Mouse (Mus musculus) G1E (cell line): ENCODE measurements around the gene Copg1.

ENCODE experiments used
- CTCF ChIP-seq: IDR thresholded peaks from 2 replicates; pipeline ENCODE4 v1.5.1; 2012; ENCODE audit warnings: low read depth, low read length, inconsistent platforms, mixed read lengths
- GATA1 ChIP-seq: IDR thresholded peaks from 2 replicates; pipeline ENCODE4 v1.6.1; 2012; ENCODE audit warnings: borderline replicate concordance, low read length, inconsistent platforms, mixed read lengths
- POLR2AphosphoS5 ChIP-seq: IDR thresholded peaks from 2 replicates; pipeline ENCODE4 v1.6.1; 2012; ENCODE audit warnings: low read depth, low read length, inconsistent platforms; ENCODE audit not compliant: insufficient replicate concordance
- TAL1 ChIP-seq: conservative IDR thresholded peaks from 2 replicates; pipeline ENCODE4 v1.6.1; 2012; ENCODE audit warnings: low read depth, low read length, inconsistent platforms, mixed read lengths

DNA sequence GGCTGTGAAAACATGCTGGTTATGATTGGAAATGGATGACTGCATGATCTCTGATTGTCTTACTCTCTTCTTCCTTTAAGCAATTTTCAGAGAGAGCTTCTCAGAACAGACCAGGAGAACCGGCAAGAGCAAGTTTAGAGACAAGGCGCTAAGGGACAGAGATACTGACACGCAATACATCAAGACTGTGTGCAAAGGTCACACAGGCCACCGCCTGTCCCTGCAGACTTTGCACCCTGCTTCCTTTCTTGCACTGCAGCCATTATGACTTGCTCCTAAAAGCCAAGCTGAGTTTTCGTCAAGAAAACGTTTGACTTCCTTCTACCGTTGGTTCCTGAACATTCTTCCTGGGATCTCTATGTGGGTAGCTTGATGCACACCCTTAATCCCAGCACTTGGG lies 12.1 kb upstream of the Copg1 start:
- no peak for TF ChIP-seq CTCF
- no peak for TF ChIP-seq POLR2AphosphoS5
- no peak for TF ChIP-seq GATA1
- no peak for TF ChIP-seq TAL1
